Mouse (Mus musculus): ENCODE results near the gene Rapgef2.

Gene Rapgef2

DNA sequence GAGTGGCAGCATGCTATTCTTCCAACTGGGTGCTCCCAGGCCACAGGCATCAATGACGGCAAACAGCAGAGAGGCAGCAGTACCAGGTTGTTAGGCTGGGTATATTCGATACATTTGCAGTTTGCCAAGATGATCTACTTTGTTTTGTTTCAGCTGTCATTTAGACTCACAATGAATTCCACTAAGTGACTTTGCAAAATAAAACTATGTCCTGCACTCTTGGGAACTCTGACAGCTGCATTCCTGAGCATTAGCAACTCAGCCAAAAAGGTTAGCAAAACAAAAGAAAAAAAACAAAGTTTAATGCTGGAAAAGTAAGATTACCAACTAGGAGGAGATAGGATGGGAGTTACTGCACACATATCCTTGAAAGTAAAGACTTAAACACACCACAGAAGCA lies 3.3 kb downstream of the Rapgef2 start:
- DNase-seq (ENCODE audit: low read depth, low spot score) = no peak

GRCm38 (mm10) chr3:79275856-79276645 lies 10.3 kb downstream of the Rapgef2 start:
- DNase-seq (ENCODE audit: low read depth, low spot score) = no peak

DNA sequence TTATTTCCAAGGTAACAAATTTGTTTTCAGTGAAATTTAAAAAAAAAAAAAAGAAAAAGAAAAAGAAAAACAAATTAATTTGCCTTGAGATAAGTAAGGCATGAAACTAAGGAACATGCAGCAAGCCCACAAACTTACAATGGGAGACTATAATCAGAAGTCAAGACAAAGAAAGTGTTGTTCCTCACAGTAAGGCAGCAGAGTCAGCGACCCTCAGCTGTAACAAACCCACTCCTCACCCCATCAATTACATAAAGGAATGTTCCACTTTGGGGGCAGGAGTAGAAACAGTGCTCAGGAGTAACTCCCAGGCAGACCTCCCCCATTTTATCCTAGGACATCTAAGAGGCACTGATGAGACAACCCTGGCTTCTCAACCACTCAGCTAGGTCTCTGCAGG lies 13.0 kb downstream of the Rapgef2 start:
- no peak for DNase-seq (ENCODE audit: low read depth, low spot score)

DNA sequence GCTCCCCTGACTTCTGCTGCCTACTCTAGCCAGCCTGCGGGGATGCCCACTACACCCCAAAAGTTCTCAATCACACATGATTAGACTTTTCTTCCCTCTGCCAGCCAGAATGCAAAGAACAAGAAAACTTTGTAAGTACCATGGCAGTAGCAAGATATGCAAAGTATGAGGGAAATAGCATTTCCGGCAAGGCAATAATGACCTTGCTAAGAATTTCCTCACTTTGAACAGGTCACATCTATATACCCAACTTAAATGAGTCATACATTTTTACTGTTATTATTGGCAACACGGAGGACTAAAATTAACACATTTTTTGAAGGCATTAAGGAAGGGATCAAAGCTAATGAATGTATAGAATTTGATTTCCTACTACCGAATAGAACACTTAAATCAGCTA lies 13.4 kb downstream of the Rapgef2 start:
- no peak for DNase-seq (ENCODE audit: low read depth, low spot score)

DNA sequence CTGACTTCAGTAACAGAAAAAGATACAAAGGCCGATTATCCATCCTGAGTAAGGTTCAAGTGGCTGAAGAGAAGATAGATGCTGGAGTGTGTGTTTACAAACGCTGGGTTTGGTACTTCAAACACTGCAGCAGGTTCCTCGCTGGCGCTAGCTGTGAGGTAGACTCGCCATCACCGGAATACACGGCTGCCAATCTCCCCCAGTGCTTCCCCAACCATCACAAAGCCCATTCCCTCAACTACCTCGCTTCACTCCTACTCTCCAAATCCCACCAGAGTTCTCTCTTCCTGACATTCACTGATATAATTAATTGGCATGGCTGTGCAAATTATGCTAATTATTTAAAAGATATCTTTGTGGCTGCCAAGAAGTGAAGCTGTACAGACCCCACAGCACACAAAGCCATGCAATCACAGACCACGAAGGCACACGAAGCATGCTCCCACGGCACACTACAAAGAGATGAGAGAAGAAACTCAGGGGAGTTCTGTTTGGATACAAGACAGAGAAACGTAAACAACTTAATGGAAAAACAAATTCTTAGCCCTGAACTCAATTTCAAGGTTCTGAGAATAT lies 15.2 kb downstream of the Rapgef2 start:
- DNase-seq (ENCODE audit: low read depth, low spot score) = no peak

DNA sequence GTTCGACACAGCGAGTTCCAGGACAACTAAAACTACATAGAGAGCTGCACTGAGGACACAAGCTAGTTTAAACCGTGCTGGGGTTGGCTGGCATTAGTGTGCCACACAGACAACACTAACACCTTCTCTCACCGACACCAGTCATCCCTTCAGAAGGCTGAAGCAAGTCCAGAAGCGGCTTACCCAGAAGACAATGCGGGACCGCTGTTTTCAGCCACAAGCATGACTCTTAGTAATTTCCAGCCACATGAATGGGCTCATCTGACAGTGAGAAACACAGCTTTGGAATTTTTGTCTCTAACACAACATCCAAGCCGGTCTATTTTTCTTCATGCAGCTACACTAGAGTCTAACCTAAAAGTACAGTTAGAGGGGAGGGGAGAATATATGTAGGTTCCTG lies 16.4 kb downstream of the Rapgef2 start:
- no peak for DNase-seq (ENCODE audit: low read depth, low spot score)

GRCm38 (mm10) chr3:79266976-79267375 lies 19.3 kb downstream of the Rapgef2 start:
- no peak for DNase-seq (ENCODE audit: low read depth, low spot score)

DNA sequence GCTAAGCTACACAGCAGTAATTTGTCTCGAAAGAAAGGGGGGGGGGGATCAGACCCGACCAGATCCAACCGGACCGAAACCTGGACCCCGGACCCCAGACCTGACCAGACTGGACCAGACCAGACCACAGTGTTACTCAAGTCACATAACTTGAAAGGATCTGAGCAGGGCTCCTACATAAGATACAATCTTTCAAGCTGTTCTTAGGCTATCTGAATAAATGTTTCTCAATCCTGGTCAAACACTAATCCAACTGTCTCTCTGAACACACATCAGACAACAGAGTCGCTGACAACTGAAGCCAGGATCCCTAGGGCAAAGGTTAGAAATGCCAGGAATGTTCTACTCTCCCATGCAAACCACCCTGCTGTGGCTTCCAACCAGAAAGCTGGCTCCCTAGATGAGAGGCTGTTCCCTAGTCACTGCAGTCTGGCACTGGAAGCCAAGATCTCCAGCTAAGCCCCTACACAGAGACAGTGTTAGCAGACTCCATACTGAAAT lies 24.5 kb downstream of the Rapgef2 start:
- DNase-seq (ENCODE audit: low read depth, low spot score) = no peak

- no peak for DNase-seq (ENCODE audit: low read depth, low spot score)
Observed at GRCm38 (mm10) chr3:79254023-79254422, 32.3 kb downstream of the Rapgef2 start.

DNA sequence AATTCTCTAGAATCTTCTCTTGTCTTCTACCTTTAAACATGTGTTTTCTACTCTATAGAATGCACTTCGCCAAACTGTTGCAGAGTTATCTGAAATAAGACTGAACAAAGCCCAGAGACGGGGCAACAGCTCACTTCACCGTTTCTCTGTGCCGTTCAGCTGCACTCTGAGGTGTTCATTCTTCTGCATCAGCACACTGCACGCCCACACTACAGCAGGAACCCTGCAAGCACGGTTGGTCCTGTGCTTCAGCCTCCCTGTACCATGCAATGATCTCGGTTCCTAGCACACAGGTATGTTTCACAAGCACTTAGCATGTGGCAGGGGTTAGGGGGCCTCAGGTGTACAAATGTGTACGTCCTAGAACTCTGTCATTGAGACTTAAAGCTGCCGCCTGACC lies 32.9 kb downstream of the Rapgef2 start:
- no peak for DNase-seq (ENCODE audit: low read depth, low spot score)

- no peak for DNase-seq (ENCODE audit: low read depth, low spot score)
Observed at GRCm38 (mm10) chr3:79252921-79253394, 33.4 kb downstream of the Rapgef2 start.

DNA sequence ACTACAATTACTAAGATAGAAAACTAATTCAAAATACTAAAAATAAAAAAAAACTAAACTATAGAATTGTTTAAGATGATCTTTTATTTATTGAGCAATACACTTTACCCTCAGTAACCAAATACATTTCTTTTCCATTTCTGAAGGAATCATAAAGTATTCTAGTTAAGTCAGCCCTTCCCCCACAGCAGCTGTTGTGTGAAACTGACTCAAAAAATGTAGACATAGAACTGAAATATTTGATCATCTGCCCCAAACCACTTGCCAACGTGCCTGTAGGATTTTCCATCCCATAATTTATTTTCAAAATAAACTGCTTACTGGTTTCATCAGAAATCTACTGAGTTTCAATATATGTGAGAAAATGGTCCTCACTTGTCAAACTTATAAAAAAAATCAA lies 36.4 kb downstream of the Rapgef2 start:
- DNase-seq (ENCODE audit: low read depth, low spot score) = no peak

- DNase-seq (ENCODE audit: low read depth, low spot score) = no peak
Observed at GRCm38 (mm10) chr3:79248659-79249235, 37.6 kb downstream of the Rapgef2 start.

DNA sequence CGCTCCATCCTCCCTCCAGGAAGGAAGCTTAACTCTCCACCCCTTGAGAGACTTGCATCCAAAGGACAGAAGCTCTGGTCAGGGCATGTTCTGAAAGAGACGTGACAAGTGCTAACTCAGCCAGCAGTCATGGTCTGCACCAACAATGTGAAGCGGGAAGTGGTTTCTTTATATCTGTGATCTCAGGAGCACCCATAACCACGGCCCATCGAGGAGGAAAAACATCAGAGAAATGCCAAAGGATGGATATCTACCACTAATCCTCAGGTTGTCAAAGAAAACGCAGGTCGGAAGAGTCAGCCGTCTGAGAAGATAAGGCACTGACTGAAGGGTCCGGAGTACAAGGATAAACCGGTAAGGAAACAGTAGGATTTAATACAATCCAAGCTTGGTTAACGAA lies 38.1 kb downstream of the Rapgef2 start:
- DNase-seq (ENCODE audit: low read depth, low spot score) = no peak

DNA sequence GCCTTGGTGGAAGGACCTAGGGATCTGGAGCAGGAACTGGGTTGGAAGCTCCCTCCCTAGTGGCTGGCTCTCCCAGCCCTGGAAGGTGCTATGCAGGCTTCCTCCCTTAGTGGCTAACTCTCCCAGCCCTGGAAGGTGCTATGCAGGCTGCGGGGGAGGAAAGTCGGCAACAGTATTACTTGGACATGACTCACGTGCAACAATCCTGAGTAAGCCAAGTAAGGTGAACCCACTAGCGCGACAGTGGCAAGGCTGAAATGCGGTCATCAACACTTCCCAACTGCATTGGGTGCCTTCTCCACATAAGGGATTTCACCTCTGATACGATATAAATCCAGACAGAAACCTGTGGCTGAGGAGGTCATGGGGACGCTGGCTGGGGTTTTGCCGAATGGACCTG lies 42.0 kb downstream of the Rapgef2 start:
- no peak for DNase-seq (ENCODE audit: low read depth, low spot score)

- DNase-seq (ENCODE audit: low read depth, low spot score) = no peak
Observed at GRCm38 (mm10) chr3:79242922-79243705, 43.2 kb downstream of the Rapgef2 start.

GRCm38 (mm10) chr3:79242298-79242697 lies 44.0 kb downstream of the Rapgef2 start:
- no peak for DNase-seq (ENCODE audit: low read depth, low spot score)

- DNase-seq (ENCODE audit: low read depth, low spot score) = no peak
Observed at GRCm38 (mm10) chr3:79239066-79239462, 47.3 kb downstream of the Rapgef2 start.

- no peak for DNase-seq (ENCODE audit: low read depth, low spot score)
Observed at GRCm38 (mm10) chr3:79238456-79239065, 47.8 kb downstream of the Rapgef2 start.

DNA sequence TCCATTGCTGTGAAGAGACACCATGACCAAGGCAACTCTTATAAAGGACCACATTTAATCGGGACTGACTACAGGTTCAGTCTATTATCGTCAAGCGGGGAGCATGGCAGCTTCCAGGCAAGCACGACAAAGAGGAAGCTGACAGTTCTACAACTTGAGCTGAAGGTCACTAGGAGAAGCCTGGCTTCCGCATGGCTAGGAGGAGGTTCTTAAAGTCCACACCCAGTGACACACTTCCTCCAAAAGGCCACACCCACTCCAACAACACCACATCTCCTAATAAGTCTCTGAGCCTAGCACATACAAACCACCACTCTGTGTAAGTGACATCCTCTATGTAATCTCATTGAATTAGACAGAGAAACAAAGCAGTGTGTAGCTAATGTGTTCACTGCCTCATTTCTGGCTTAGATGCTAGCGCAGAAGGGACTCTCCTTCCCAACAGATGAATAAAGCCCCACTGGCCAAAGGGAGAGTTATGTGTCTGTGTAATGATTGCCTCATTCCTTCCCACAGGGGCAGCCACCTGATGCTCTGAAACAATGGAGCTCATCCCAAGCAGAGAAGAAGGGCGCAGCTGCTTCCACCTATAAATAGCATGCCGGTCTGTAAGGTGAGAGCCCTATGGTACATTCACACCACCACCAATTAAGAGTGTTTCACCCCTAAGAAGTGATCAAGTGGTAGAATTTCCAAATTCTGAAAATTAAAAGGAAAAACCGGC lies 48.5 kb downstream of the Rapgef2 start:
- DNase-seq (ENCODE audit: low read depth, low spot score) = no peak

DNA sequence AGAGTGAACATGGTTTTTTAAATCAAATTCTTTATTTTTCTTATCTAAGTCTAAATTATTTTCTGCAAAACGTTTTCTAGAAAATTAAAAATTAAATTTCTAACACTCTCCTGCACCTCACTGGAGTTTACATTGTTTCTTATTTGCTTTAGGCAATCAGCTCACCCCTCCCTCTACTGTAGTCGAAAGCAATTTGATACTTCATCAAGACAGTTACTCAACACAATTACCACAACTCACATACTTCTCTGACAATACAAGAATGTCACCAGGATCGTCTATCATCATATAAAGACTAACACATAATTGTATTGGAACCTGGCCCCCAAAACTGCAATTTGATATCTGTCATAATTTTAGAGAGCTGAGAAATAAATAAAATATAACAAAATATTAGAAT lies 51.8 kb downstream of the Rapgef2 start:
- no peak for DNase-seq (ENCODE audit: low read depth, low spot score)
